Mouse (Mus musculus) large intestine, adult 2 months (tissue): ENCODE measurements around the gene Vps51. TPM values are rescaled to one million over a fixed set of nuclear protein-coding genes. Genes with fewer than 3 reads are reported as not detected.

Experiments used
- DNase-seq: peaks from one replicate; pipeline ENCODE4 v3.0.0-alpha.2; 2012; ENCODE audit warnings: low read depth, low spot score
- WGBS: fragments of 180-500 bp; shearing (Covaris S2); methylation state at CpG from one replicate; pipeline ENCODE4 v1.1.7; 2018; 5-methylcytosine and 5-hydroxymethylcytosine counted together
- polyA plus RNA-seq: library from polyadenylated mRNA; depleted of rRNA; stranded (reverse); fragments of >200 nt; gene quantifications from 2 replicates; pipeline ENCODE4 v1.2.3, GENCODE M21; 2012; rRNA removed

Vps51 gene
- polyA plus RNA-seq, 1 experiment = 77.1 TPM

- 77% methylated on average over 8 of the region's 8 CpGs for WGBS
- DNase-seq = no peak
Measured at GRCm38 (mm10) chr19:6023059-6023458, 54.0 kb downstream of the Vps51 start.

- WGBS = 36% methylated on average over 3 of the region's 3 CpGs
- DNase-seq = no peak
Measured at GRCm38 (mm10) chr19:6020276-6020675, 56.8 kb downstream of the Vps51 start.

GRCm38 (mm10) chr19:6018142-6019089 lies 58.6 kb downstream of the Vps51 start:
- no peak for DNase-seq
- WGBS = 21% methylated on average over 15 of the region's 15 CpGs

Other genes with a start within 250 kb of the Vps51 start
- 24.6 and 48.3 TPM in 2 replicates for gene Frmd8, start 202.0 kb downstream of the Vps51 start, polyA plus RNA-seq
- gene Slc25a45, start 199.4 kb downstream of the Vps51 start, polyA plus RNA-seq = 16.0 and 122 TPM in 2 replicates
- gene Tigd3, start 183.1 kb downstream of the Vps51 start, polyA plus RNA-seq = 1.1 and 2.1 TPM in 2 replicates
- 69.6 and 84.6 TPM in 2 replicates for gene Dpf2, start 164.2 kb downstream of the Vps51 start, polyA plus RNA-seq
- 20.1 and 26.0 TPM in 2 replicates for gene Cdc42ep2, start 152.4 kb downstream of the Vps51 start, polyA plus RNA-seq
- gene Pola2, start 113.0 kb downstream of the Vps51 start, polyA plus RNA-seq = 44.6 and 56.0 TPM in 2 replicates
- gene Slc22a20, start 91.1 kb downstream of the Vps51 start, polyA plus RNA-seq = 0.05 TPM in 1 of 2 replicates, not detected in the other
- gene Capn1, start 61.3 kb downstream of the Vps51 start, polyA plus RNA-seq = 102 and 120 TPM in 2 replicates
- gene Syvn1, start 30.7 kb downstream of the Vps51 start, polyA plus RNA-seq = 76.7 and 86.7 TPM in 2 replicates
- 25.2 and 26.8 TPM in 2 replicates for gene Mrpl49, start 19.4 kb downstream of the Vps51 start, polyA plus RNA-seq
- gene Fau, start 19.4 kb downstream of the Vps51 start, polyA plus RNA-seq = 1,267 and 1,718 TPM in 2 replicates
- 34.9 and 42.3 TPM in 2 replicates for gene Znhit2, start 16.0 kb downstream of the Vps51 start, polyA plus RNA-seq
- gene Tm7sf2, start 8.9 kb downstream of the Vps51 start, polyA plus RNA-seq = 66.0 and 68.4 TPM in 2 replicates
- 0.37 and 0.38 TPM in 2 replicates for gene Tmem262, start 2.8 kb upstream of the Vps51 start, polyA plus RNA-seq
- gene Gm28374, start 5.0 kb upstream of the Vps51 start, polyA plus RNA-seq = 0.50 TPM in 1 of 2 replicates, not detected in the other
- gene Zfpl1, start 7.7 kb upstream of the Vps51 start, polyA plus RNA-seq = 79.9 and 96.7 TPM in 2 replicates
- gene Cdca5, start 7.8 kb upstream of the Vps51 start, polyA plus RNA-seq = 11.6 and 15.7 TPM in 2 replicates
- gene AC131692.1, start 17.2 kb upstream of the Vps51 start, polyA plus RNA-seq = 0.15 TPM in 1 of 2 replicates, not detected in the other
- 1,535 and 1,726 TPM in 2 replicates for gene Naaladl1, start 28.6 kb upstream of the Vps51 start, polyA plus RNA-seq
- 21.4 and 24.2 TPM in 2 replicates for gene Sac3d1, start 41.4 kb upstream of the Vps51 start, polyA plus RNA-seq
- 40.7 and 47.6 TPM in 2 replicates for gene Snx15, start 51.1 kb upstream of the Vps51 start, polyA plus RNA-seq
- gene Batf2, start 63.8 kb upstream of the Vps51 start, polyA plus RNA-seq = 123 and 147 TPM in 2 replicates
- 68.6 and 69.0 TPM in 2 replicates for gene Arl2, start 64.3 kb upstream of the Vps51 start, polyA plus RNA-seq
- gene Majin, start 107.2 kb upstream of the Vps51 start, polyA plus RNA-seq = 1.2 and 1.9 TPM in 2 replicates
- gene Gpha2, start 149.1 kb upstream of the Vps51 start, polyA plus RNA-seq = 0.48 and 0.70 TPM in 2 replicates
- 38.1 and 44.0 TPM in 2 replicates for gene Ppp2r5b, start 158.6 kb upstream of the Vps51 start, polyA plus RNA-seq
- 23.3 and 32.0 TPM in 2 replicates for gene Atg2a, start 164.4 kb upstream of the Vps51 start, polyA plus RNA-seq
- 142 and 291 TPM in 2 replicates for gene Ehd1, start 199.5 kb upstream of the Vps51 start, polyA plus RNA-seq
- 20.7 and 32.6 TPM in 2 replicates for gene Cdc42bpg, start 229.2 kb upstream of the Vps51 start, polyA plus RNA-seq